In the genomic region with DNA sequence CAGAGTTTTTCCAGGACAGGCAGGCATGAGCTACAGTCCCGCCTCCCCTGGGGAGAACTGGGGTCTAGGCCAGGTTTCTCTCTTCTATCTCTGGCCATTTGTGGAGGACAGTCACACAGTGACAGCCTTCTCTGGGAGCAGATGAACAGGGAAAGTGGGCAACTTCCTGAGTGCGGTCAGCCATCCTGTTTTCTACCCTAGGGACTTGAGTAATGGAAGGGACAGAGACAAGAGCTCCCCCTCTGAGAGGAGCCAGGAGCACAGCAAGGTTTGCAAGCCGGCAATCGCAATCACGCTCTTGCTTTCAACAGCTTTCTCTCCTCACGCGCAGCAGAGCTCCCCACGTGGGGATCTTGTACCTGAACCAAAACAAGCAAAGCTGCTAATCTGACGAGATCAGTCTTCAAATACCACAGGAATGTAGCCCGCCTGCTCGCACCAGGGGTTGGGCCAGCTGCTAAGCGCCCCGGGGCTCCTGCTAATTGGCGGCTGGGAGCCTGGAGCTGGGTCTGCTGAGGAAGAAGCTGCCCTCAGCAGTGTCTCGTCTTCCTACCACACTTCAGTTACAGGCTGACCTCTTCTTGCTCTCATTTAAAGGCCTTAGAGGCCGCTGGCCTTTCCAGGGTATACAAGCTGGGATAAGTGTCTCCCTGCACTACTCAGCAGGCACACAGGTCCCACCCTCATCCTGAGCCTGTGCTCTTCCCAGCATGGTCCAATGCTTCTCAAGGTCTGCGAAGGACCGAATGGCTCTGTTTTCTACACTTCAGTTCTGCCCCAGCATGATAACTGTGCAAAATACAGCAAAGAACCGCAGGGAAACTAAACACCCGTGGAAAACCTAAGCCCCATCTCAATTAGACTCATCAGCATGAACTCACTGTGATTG, we compare ENCODE assay signal across 8 mouse cellular contexts.
A peak's percentile ranks its signal among the peaks of the same experiment; 100 is the strongest.
DNase-seq lines count a peak whose midpoint lies in the region; ATAC-seq and TF ChIP-seq lines count a peak whose summit lies in the region.

No protein-coding gene starts in this region.

- peak; percentile 35 for DNase-seq in adipocyte (ENCODE audit: low spot score)
- DNase-seq in forebrain, embryonic 11.5 days (ENCODE audit: low spot score), result peak; percentile 66
- peak; percentile 63 to 70 for DNase-seq in heart, postnatal 10 days
- peak; percentile 78 to 85 for DNase-seq in kidney, postnatal 4 days
- peak; percentile 75 for DNase-seq in yolk sac, embryonic 10.5 days (ENCODE audit: low spot score)
- no peak for DNase-seq in left cerebral cortex, adult 11 months (ENCODE audit: low spot score)

- no peaks in the 10 kb centered on the region for H3K79me3 ChIP-seq in C2C12 (ENCODE audit: low read depth)

- no peak overlapping the region for H3K4me2 ChIP-seq in forebrain, embryonic 11.5 days (ENCODE audit: low read depth, low read length, severe bottlenecking)
- H3K4me2 ChIP-seq in midbrain, embryonic 12.5 days (replicated peaks), result peak overlapping the region; percentile 23; the same call in 1 of the 2 replicates

- H3K27me3 ChIP-seq in C2C12 (ENCODE audit: control insufficient read depth, insufficient read depth, insufficient read length), result no peaks in the 10 kb centered on the region
- no peaks in the 10 kb centered on the region for H3K27me3 ChIP-seq in forebrain, embryonic 11.5 days (ENCODE audit: control insufficient read depth, insufficient read depth, low read length)
- H3K27me3 ChIP-seq in midbrain, embryonic 12.5 days, result no peaks in the 10 kb centered on the region; the same call in 1 of the 2 replicates

- no peaks in the 10 kb centered on the region for H3K9me3 ChIP-seq in forebrain, embryonic 11.5 days (ENCODE audit: control insufficient read depth, low read length)
- no peaks in the 10 kb centered on the region for H3K9me3 ChIP-seq in midbrain, embryonic 12.5 days

- no peak for TF ChIP-seq CTCF in C2C12 (IDR thresholded peaks at IDR 0.05; ENCODE audit: control insufficient read depth, insufficient read depth, insufficient read length)

- no peak overlapping the region for H3K4me3 ChIP-seq in C2C12 (ENCODE audit: insufficient read depth, poor library complexity, severe bottlenecking)
- no peak overlapping the region for H3K4me3 ChIP-seq in forebrain, embryonic 11.5 days (ENCODE audit: low read depth, low read length)
- H3K4me3 ChIP-seq in midbrain, embryonic 12.5 days, result no peak overlapping the region

- intact Hi-C loops in heart, postnatal 10 days (cut with DNase I), result no loop called here

- peaks cover 10% of the 10 kb centered on the region for H3K79me2 ChIP-seq in C2C12 (ENCODE audit: control insufficient read depth, insufficient read depth)

- H3K9ac ChIP-seq in forebrain, embryonic 11.5 days (ENCODE audit: low read length), result no peak overlapping the region
- H3K9ac ChIP-seq in midbrain, embryonic 12.5 days (replicated peaks), result no peak overlapping the region

- no peaks in the 10 kb centered on the region for H3K36me3 ChIP-seq in C2C12 (ENCODE audit: control insufficient read depth, insufficient read depth)
- H3K36me3 ChIP-seq in forebrain, embryonic 11.5 days (ENCODE audit: control insufficient read depth, insufficient read depth, low read length), result no peaks in the 10 kb centered on the region
- H3K36me3 ChIP-seq in midbrain, embryonic 12.5 days, result no peaks in the 10 kb centered on the region

- H3K4me1 ChIP-seq in forebrain, embryonic 11.5 days (replicated peaks; ENCODE audit: control insufficient read depth, insufficient read depth, low read length), result peaks cover 5% of the 10 kb centered on the region; the same call in 1 of the 2 replicates
- H3K4me1 ChIP-seq in midbrain, embryonic 12.5 days, result peaks cover 13% of the 10 kb centered on the region

- H3K27ac ChIP-seq in forebrain, embryonic 11.5 days (ENCODE audit: low read depth, low read length), result no peak overlapping the region
- peak overlapping the region; percentile 17; the same call in 1 of the 2 replicates for H3K27ac ChIP-seq in midbrain, embryonic 12.5 days (replicated peaks)

- no peak for ATAC-seq in forebrain, embryonic 11.5 days (replicated peaks; ENCODE audit: low FRiP score)
- ATAC-seq in midbrain, embryonic 12.5 days (ENCODE audit: low FRiP score, low read depth), result no peak

- 13% methylated on average over 20 of the region's 20 CpGs for WGBS in forebrain, embryonic 11.5 days
- 15% methylated on average over 20 of the region's 20 CpGs for WGBS in midbrain, embryonic 12.5 days

- peak overlapping the region; percentile 38 for H3ac ChIP-seq in C2C12 (ENCODE audit: control insufficient read depth, insufficient read length, low read depth)

TF ChIP-seq in C2C12, 6 proteins besides CTCF, POLR2A, EP300 and RAD21:
- TF ChIP-seq USF1 (IDR thresholded peaks at IDR 0.05; ENCODE audit: low read depth), result peak; percentile 68
- no peak for TF ChIP-seq FOSL1 (IDR thresholded peaks at IDR 0.05; ENCODE audit: insufficient read depth, low read length, poor library complexity, severe bottlenecking)
- peak; percentile 91 for TF ChIP-seq MAX (IDR thresholded peaks at IDR 0.05)
- TF ChIP-seq CEBPB (IDR thresholded peaks at IDR 0.05; ENCODE audit: low read depth), result no peak
- no peak for TF ChIP-seq MYOG (IDR thresholded peaks at IDR 0.05; ENCODE audit: control insufficient read depth, extremely low read depth, insufficient read length)
- peak; percentile 68 for TF ChIP-seq MYOD1 (IDR thresholded peaks at IDR 0.05; ENCODE audit: control insufficient read depth, insufficient read length, low read depth)
TF ChIP-seq in C2C12: peak in this region for 3.
